Mouse (Mus musculus): ENCODE measurements around the gene Rai14.

The Rai14 gene

DNA sequence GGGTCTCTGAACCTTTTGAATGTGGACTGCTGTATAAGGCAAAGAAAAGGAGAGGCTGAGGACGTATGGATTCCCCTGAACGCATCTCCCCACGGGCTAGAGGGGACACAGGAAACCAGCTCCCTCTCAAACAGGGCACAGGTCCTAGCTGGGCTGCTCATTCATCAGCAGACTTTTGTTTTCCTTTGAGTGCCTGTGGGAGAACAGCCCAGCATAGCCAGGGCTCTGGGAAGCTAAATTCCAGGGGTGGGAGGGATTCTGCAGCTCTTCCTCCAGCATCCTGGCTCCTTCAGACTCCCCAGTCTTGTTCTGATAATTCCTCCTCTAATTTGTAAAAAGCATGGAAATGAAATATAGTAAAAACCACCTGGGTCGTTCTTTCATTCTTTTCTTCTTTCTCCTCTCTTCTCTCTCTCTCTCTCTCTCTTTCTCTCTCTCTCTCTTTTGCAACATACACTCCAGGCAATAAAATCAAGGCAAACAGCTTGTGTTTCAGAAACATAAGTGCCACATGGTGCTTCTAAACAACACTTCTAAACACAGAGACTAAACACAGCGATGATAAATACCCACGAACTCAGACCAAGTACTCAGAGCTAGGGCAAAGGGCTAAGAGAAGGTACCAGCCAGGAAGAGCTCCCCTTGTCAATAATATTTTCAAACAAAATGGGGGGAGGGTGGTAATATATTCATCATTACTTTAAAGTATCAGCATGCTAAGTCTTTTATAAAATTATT lies 65.9 kb downstream of the Rai14 start:
- DNase-seq (ENCODE audit: low spot score in 2 of 2): no peak

DNA sequence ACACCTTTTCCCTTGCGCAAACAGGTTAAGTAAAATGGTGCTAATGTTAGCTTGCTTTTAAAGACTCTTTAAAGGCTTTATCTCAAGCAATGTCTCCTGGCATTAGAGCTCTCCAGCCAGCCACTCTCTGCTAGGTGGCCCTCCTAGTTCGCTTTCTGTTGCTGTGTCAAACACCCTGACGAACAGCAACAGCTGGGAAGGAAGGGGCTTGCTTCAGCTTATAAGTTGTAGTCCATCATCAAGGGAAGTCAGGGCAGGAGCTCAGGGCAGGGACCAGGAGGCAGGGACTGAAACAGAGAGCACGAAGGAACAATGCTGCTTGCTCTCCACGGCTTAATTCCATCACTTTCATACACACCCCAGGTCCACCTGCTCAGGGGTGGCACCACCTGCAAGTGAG lies 68.1 kb downstream of the Rai14 start:
- no peak for DNase-seq (ENCODE audit: low spot score in 2 of 2)

DNA sequence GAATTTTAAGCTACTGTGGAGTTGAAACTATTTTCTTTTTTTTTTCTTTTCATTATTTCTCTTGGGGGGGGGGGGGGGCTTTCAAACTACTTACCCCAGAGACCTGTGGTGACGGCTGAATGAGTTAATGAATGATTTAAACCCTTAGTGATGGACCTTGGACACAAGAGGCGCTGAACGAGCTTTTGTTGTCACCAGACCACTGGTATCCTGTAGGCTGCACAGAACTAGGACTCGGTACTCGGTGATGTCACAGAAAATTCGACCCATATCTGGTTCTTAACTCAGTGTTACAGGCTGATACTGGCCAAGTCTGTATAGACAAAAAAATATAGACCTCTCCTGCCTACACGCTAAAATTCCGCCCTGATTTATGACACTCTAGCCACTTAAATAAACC lies 69.3 kb downstream of the Rai14 start:
- DNase-seq (ENCODE audit: low spot score in 2 of 2): no peak

DNA sequence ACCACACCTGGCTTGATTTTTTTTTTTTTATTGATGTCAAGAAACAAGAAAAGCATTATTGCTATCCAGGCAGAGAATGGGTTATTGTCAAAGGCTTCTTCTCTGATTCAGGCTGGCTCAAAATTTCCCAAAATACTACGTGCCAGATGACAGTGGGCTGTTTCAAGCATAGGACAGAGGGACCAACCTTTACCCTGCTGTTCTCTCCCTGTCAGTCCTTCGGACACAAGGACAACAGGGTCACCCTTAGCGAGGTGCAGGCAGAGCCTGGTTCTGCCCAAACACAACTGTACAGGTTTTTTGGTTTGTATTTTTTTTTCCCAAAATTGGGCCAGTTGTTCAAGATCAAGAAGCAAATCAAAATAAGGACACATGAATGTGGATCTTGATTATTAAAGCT lies 70.6 kb downstream of the Rai14 start:
- DNase-seq (ENCODE audit: low spot score in 2 of 2): no peak

DNA sequence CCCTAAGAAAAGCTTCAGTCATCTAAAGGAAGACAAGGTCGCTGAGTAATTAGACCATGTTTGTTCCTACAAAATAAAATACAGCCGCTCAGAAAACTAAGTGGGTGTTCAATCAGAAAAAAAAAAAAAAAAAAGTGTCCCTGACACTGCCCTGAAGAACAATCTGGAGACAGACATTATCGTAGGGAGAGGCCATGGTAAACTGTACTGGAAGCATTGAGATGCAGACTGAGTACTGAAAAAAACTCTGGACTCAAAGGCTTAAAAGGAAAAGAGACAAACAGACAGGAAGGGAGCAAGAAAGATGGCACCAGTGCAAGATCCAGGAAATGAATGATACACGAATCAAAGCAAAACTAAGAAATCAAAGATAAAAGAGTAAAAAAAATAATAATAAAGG lies 71.2 kb downstream of the Rai14 start:
- DNase-seq (ENCODE audit: low spot score in 2 of 2): no peak

DNA sequence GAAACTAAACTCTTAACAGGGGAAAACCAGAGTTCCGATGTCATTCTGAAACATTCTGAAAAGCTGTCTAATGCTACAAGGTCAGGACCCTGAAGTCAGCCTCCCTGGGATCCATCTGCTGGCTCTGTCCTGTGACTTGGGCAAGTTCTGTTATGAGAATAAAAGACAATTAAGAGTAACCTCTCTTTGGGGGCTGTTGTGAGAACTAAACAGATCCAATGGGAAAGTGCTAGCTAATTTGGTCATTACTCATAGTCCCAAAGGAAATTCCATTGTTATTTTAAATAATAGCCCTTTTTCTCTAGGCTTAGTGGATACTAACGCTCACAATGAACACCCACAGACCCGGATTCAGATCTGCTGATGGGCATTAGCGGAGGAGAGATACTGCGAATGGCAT lies 72.0 kb downstream of the Rai14 start:
- no peak for DNase-seq (ENCODE audit: low spot score in 2 of 2)

DNA sequence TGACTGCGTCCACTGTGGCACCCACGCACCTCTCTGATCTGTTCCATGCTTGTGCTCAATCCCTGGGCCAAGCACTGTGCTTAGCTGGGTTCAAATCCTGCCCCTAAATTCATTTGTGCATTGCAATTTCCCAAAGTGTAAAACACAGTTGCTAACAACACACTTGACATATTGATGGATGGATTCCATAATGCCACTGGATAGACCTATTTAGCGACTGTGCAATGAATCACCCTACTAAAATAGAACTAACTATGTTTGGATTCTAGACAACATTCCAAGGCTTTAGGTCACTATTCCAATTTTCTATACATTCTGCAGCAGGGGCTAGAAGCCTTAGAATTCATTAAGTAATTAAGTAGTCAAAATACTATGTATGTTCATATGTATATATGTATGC lies 73.7 kb downstream of the Rai14 start:
- no peak for DNase-seq (ENCODE audit: low spot score in 2 of 2)

DNA sequence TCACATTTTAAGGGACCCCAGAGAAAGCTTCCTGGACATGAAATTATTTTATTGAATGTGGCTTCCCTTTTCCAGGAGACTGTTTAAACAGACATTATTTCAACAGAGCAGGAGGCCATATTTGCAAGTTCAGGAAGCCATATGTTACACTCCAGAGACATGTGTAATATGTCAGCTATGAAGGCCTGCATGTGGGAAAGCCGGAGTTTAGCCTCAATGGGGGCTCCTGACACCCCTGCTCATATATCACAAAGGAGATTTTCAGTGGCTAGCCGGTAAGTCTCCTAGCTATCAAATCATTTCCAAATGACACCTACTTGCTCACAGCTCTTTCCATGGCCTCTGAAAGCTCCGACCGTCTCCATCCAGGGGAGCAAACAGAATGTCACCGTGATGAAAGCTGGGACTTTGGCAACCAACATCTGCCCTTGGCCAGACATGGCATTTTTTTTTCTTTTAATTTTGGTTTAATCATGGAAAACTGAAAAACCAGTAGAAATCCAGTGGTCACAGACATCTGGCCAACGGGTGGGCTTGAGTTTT lies 77.1 kb downstream of the Rai14 start:
- no peak for DNase-seq (ENCODE audit: low spot score in 2 of 2)

DNA sequence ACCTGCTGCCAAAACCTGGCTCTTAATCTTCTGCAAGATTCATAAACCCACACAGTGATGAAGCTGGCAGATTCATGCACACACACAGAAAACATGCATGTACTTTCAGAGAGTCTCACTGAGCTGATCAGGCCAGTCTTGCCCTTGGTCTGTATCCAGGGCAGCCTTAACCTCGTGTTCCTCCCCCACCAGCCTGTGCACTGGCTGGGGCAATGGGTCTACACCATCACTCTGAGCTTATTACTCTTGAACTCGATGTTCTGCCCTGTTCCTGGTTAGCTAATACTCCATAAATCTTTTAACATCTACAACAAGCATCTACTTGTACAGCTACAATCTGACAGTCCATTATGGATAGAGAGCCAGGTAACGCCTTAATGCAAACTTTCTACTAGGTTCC lies 77.6 kb downstream of the Rai14 start:
- DNase-seq (ENCODE audit: low spot score in 2 of 2): no peak

DNA sequence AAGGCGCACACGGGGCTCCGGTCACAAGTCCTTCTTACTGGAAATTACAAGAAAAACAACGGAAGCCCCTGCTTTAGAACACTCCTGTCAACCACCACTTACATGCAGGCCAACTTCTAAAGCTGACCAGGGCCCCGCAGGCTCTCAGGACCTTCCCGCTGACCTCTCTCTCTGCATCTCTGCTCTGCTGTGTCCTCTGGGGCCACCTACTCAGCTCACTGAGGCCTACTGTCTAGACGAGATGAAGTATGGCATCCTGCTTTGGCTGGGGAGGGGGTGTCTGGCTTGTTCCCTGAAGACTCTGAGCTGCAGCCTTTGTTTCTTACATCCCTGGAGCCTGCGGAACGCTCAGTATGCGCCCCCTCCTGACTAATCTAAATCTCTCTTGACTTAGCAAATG lies 79.3 kb downstream of the Rai14 start:
- DNase-seq (ENCODE audit: low spot score in 2 of 2): no peak

DNA sequence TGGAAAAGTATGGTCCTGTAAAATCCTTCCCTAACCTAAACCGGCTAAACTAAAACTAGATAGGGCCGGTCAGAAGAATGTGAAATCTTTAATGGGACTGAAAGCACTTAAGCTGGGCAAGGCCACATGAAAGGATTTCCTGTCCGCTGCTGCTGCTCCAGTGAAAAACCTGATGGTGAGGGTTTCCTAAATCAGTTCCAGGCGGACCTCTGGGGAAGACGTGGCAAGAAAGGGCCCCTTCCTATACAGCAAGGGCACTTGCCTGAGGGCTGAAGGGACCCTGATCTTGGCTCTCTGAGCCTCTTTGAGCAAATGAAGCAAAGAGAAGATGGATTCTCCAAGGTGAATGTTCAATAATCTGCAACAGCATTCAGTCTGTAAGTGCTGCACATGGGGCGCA lies 80.2 kb downstream of the Rai14 start:
- no peak for DNase-seq (ENCODE audit: low spot score in 2 of 2)

DNA sequence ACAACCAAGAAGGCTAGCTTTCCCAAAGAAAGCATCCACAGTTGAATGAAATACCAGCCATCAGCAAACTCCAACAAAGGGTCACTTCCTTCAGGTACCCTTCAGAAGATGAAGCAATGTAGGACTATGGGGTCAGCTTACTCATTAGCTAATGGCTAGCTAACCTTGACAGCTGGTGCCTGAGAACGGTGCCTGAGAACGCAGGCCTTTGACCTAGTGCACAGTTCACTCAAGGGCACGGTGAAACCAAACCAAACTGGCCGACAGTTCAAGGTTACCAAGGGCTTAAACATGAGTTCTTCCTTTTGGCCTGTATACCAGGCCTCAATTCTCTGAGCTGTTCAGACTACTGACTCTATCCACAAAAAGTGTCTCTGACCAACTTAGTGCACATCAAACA lies 81.0 kb downstream of the Rai14 start:
- no peak for DNase-seq (ENCODE audit: low spot score in 2 of 2)

DNA sequence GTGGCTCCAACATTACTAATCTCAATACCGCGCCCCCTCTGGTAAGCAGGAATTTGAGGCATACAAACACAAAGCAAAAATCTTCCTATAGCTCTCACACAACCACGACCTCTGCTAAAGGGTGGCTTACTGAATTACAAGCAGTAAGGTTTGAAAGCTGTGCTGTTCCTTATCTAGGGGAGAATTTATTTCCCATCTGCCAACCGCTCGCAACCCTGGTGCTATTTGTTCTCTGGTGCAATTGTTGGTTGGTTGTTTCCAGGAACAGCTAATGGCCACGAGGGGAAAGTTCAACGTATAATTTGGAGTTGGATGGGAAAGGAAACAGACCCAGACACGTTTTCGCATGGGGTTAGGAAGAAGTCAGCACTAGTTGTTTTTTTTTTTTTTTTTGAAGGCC lies 81.8 kb downstream of the Rai14 start:
- DNase-seq (ENCODE audit: low spot score in 2 of 2): no peak

DNA sequence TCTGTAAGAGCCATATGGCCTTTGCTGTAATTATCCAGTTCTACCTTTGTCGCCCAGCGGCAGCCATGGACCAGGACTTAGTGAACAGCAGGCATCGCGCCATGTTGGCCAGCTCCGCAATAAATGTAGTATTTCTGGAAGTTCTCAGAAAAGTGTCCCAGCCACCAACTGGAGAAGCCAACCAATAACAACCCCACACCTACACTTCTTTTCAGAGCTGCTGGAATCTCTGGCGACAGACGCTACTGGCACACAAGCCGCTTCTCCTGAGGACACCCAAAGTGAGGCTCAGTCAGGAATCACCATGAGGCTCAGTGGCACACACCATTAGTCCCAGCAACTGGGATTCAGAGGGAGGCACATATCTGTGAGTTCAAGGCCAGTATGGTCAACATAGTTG lies 82.4 kb downstream of the Rai14 start:
- peak in 1 of 2 experiments; percentile 15 for DNase-seq (ENCODE audit: low spot score in 2 of 2)

DNA sequence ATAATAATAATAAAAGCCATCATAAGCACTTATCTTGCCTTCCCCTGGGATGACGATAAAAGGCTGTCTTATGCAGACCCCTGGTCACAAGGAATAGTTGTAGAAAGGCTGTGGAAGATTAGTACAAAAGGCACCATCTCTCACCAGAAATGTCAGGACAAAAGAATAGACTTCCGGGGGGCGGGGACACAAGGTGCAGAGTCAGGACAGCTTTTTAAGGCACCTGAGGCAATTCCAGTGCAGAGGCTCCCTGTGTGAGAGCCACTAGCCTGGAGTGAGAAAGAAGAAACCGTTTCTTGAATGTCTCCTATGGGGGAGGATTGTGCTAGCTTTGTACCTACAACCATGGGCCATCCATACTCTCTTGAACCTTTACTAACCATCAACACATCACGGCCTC lies 82.9 kb downstream of the Rai14 start:
- DNase-seq (ENCODE audit: low spot score in 2 of 2): no peak

DNA sequence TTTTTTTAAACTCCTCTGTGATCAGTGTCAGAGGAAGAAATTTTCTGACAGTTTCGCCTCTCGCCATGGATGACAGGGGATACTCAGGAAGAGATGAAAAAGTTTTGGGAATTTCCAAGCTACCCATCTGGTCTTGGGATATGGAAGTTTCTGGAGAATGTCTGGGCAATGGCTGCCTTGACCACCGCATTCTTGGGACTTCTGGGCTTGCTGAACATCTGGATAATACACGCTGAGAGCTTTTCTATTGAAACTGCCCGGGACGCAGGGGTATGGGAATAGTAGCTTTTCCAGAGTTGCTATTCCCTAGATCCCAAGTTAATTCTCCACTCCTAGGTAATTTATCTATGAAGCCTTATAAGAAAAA lies 85.5 kb downstream of the Rai14 start:
- DNase-seq (ENCODE audit: low spot score in 2 of 2): no peak

DNA sequence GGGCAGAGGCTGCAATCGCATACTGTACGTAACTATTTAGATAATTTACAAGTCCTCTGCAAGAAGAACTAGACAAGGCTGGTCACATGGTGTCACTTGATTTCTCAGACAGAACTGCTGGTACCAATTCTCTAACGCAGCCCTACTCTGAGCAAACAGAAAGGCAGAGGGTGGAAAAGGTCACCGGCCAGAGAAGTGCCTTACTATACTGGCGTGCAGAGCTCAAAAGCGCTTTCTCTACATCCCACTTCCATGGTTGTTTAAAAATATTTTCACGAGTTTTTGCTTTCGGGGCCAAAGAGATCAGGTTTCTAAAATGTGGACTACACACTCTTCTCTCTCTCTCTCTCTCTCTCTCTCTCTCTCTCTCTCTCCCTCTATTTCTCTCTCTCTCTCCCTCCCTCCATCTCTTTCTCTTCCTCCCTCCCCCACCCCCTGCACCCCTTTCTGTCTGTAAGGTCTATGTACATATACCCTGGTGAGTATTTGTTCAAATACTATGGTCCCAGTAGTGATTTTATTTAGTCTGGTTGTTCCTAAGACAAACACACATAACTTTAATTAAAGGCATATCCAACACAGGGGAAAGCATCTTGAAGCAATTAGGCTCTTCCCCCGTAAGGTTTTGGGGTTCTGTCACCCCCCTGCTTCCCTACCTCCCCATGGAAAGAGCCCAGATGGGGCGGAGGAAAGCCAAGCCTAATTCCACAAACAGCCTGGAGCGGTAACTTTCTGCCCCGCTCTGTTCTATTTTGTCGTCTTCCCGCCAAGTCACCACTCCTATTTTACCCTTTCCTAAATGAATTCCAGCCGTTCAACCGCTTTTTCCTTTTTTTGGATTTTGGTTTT lies 86.1 kb downstream of the Rai14 start:
- no peak for DNase-seq (ENCODE audit: low spot score in 2 of 2)

DNA sequence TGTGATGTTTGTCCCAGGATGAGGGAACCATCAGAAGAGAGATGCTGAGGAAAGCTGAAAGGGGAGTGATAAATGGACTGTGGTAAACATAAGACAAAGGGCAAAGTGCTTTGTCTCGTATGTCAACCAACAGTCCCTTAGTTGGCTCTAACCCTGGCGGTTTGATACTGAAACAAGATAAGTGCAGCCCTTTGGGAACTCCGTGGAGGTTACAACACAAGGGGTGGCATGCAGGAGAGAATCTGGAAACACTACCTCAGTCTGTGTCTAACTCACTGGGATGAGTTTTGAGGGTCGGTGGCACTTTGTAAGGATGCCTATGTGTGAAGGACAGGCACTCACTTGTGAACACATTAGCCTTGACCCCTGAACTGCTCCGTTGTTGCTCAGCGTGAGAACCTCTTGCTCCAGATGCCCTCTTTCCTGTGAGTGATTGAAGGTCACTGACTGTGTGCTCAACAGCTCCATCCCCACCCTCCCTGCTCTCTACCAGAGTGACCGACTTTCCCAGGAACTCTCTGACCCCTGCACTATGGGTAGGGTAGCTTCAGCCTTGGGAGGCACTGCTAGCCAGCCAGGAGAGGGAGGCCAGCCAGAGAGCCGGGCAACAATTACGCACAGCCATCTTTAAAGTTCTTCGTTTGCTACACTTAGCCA lies 90.7 kb downstream of the Rai14 start:
- no peak for DNase-seq (ENCODE audit: low spot score in 2 of 2)

DNA sequence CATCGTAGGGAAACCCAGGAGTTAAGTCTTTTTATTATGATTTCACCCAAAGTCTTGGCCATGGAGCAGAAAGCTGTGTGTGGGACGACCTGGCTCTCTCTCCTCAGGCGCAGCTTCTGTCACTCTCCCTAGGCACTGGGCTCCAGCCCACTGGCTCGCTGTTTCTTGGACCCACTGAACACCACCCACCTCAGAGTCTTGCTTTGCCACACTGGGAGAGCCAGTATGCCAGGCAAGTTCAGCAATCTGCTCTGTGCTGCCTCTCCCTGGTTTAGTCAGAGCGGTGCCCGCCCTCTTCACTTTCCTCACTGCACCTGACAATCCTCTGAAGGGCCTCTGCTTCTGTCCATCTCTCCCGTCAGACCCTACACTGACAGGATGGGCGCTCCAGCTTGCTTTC lies 93.2 kb downstream of the Rai14 start:
- peak; percentile 26 to 59 for DNase-seq (ENCODE audit: low spot score in 2 of 2)

DNA sequence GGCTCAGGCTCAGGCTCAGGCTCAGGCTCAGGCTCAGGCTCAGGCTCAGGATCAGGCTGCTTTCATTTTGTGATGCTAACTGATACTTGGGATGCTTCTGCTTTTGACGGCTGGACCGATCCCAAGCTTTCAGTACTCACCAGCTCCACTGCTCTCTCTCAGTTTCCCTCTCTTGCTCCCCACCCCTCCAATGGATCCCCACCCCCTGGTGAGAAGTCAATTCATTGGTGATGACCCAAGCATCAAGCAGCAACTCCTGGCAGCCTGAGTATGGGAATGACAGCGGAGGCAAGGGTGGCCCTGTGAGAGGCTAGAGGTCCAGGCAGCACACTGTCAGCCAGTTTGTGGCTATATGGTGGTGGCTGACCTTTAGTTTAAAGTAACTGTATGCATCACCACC lies 94.7 kb downstream of the Rai14 start:
- DNase-seq (ENCODE audit: low spot score in 2 of 2): no peak

DNA sequence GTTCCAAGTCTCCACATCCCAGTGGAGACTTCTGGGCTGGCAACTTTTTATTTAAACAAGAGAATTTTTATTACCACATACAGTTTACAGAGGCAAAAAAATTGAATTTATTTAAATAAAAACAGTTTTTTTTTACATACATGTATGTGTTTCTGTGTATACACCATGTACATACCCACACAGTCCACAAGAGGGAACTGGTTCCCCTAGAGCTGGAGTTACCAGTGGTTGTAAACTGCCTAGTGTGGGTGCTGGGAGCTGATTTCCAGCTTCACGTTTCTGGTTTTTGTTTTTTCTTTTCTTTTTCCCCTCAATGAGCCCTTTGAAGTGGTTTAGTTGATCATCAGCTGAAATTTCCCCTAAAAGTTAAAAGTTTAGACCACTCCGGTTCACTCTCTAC lies 96.1 kb downstream of the Rai14 start:
- no peak for DNase-seq (ENCODE audit: low spot score in 2 of 2)

DNA sequence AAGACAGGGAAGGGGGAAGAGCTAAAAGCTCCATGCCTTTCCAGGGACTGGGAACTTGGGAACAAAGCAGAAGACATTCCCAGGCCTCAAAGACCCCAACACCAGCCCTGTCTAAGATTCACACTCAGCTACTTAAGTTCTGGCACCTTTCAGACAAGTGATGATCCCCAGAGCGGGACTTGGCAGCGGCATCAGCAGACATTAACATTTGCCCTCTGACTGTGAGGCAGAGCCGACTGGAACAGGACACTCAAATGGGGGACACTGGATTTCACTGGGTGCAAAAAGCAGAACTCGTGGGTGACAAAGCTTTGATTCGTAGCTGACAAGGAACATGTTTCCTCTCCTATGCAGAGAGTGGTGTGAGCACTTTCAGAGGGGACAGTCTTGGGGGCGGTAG lies 98.4 kb downstream of the Rai14 start:
- DNase-seq (ENCODE audit: low spot score in 2 of 2): no peak

DNA sequence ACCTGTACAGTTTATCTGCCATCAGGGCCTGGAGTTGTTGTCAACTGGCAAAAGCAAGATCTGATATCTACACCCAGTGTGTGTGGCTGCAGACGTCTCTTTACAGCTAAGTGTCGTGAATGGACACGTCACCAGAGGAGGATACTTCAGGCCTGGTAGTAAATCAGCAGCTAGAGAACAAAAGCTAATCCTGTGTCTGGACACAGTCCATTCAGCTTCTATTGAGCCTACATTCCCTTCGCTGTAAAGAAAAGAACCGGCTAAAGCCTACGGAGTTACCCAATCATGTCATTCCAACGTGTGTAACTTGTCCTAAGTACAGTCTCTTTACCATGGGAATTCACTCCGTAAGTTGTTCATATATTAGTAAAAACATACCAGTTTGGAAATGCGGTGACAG lies 103.4 kb downstream of the Rai14 start:
- DNase-seq (ENCODE audit: low spot score in 2 of 2): no peak
